Mouse (Mus musculus) liver, adult (tissue): ENCODE data around the gene Zkscan16.
A peak's percentile ranks its signal among the peaks of the same experiment; 100 is the strongest.

Experiments used
- GATA4 ChIP-seq: IDR thresholded peaks from 2 replicates; pipeline ENCODE4 v1.6.1; 2014; ENCODE audit warnings: mild to moderate bottlenecking, low read length; ENCODE audit not compliant: insufficient replicate concordance

The Zkscan16 gene

DNA sequence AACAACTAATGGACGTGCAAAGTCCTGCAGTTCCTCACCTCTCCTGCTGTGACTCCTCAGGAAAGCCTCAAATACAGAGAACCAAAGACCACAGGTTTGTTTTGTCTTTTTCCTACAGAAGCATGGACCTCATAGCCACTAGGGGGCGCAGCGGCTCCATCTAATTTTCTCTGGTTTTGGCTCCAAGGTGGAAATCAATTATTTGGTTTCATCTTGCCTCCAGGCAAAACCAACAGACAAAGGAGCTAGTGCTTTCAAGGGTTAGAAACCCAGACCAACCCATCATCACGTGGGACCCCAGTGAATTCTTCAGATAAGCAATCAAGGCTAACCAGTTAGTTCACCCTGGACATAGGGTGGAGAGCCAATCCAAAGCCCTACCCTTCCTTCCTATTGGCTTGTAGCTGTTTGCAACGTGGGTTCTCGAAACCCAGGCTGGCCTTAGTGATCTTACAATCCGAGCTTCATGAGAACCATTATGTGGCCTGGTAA, 41.8 kb downstream of the Zkscan16 start:
- TF ChIP-seq GATA4 = no peak

DNA sequence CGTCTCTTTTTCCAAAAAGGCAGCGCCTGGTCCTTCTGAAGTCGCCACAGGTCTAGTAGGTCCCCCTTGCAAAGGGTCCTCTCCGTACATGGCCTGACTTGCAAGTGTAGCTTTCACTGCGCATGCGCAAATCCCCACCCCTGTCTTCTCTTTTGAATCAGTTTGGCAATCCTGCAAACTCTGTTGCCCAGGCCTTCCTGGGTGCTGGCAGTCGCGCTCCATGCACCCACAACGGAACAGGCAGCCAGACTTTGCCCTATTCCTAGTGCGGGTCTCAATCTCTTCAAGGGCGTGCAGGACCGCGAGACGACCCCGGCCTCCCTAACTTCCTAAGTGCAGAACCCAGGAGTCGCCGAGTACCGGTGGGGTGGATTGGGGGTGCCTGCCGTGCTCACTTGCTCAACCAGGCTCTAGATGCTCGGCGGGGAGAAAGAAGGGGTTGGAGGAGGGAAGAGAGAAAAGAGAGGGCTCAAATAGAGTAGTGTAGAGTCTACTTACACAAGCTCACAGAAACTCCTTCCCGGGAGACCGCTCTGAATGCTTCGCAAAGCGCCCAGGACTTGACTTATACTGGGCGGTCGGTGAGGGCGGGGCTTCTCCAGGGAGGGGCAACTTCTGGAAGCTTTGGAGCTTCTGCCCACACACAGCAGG, 43.2 kb downstream of the Zkscan16 start, which contains the start of gene Ptgr1:
Ptgr1 (minus strand) TSS at position 580 of the 651 bp plus-strand sequence.
- TF ChIP-seq GATA4 = no peak

DNA sequence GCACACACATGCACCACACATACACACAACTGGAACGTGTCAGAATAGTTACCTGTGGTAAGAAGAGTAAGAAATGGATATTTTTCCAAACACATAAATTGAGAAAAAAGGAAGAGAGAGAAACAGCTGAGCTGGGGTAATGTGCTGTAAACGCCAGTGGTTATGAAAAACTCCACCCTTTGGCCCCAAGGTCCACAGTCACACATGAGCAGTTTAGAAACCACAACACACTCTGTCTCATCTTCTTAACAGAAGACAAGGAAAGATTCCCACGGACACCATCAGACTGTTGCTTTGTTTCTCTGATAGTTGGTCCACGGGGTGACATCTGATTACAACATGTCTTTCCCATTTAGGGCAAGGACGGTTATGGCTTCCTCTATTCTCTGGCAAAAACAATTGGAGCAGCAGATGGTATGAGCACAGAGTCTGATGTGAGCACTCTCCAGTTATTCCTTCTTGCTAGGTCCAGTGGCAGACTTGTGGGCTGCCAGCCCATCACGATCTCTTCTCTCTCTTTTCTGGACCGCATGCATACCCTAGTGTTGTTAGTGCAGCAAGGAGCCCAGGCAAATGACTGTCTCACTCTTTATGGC, 46.0 kb downstream of the Zkscan16 start:
- no peak for TF ChIP-seq GATA4

DNA sequence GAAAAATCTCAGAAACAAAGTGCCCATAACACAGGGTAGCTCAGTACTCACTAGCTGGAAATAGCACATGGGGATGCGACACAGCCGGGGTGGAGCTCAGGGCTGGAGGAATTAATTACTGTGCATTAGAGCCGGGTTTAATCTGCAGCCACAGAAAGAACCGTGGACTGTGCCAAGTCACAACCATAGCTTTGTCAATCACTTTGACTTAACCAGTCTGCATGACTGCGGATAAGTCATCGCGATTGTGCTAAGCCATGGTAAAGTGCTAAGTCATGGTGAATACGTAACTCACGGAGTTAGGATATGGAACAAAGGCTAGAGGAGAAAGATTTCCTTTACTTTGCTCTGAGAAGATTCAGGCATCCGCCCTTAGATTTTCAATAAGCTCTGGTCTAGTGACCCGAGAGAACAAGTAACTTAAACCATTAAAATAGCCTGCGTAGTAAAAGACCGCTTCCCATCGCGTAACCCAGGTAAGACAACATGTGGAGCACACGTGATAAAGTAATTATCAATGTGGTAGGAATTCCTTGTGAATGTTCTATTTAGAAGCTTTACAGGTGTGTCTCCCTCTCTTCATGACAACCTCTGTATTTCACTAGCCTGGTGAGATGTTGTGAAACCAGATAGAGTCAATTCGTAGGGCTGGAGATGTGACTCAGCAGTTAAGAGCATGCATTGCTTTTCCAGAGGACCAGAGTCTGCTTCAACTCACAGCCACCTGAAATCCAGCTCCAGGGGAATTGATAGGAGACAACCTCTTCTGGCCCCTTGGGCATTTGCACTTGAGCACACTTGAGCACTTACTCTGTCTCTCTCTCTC, 47.4 kb downstream of the Zkscan16 start:
- no peak for TF ChIP-seq GATA4

DNA sequence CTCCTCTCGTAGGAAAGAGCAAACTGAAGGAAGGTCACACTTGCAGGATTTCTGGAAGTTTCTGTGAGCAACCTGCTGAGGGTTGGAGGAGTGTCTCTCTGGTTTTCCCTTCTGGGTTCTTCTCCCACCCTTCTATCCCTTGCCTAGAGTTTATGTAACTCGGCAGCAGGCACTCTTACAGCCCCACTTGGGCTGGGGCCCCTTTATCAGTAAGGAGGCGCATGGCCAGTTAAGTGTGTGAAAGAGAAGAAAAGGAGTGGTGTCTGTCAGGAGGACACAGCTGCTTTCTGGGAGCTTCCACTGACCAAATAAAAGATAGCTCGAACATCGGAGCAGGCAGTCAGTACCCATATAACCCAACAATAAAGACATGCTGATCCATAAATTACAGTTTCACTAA, 48.8 kb downstream of the Zkscan16 start:
- TF ChIP-seq GATA4 = no peak

DNA sequence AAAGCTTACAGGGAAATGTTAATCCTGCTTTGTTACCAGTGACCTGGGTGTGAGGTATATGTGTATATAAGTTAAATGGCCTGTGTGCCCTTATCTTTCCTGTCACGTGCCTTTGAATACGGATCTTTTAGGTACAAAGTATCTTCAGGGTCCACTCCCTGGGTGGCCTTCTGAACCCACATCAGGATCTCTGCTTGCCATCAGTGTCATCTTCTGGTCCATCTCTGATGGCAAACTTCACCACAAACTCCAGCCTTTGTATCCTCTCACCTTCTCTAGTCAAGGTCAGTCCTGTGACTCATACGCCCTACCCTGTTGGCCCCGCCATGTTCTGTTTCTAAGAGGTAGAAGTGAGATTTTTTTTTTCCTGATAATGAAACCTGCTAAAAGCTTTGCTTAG, 51.3 kb downstream of the Zkscan16 start, which contains the start of gene Dnajc25:
Dnajc25 (plus strand) TSS at position 301 of the 400 bp plus-strand sequence.
- TF ChIP-seq GATA4 = no peak

DNA sequence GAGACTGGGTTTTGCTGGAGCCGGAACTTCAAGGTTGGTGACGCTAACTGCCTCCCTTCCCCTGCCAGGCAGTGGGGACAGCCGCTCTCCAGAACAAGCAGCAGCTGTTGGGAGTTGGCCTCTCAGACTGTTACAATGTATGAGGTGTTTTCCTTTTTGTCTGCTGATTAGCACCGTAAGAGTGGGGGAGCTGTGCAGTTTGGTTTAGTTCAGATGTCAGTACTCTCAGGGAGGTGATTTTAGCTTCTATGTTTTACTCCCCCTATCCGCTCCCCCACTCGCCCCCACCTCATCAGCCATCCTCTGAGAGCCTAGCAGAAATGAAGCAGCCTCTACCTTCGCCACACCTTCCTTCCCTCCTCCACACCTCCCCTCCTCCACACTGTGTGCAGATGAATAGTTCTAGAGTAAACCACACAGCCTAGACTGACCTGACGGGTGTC, 51.8 kb downstream of the Zkscan16 start:
- TF ChIP-seq GATA4 = no peak

DNA sequence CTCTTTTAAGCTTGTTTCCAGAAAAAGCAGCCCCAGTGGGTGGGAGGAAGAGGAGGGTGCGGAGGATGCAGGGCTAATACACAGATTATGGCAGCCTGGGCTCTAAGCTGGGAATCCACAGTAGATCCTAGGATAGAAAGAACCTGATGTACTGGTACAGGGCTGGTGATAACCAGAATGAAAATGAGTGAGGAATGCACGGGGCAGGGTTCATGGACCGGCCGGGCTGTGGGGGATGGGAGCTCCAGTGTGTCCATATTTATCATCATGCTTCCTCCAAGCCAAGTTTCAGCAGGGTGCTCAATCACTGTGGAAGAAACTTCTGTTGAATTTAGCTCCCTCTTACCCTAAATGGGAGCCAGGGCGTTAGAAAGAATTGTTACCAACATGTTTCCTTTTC, 53.7 kb downstream of the Zkscan16 start:
- no peak for TF ChIP-seq GATA4

DNA sequence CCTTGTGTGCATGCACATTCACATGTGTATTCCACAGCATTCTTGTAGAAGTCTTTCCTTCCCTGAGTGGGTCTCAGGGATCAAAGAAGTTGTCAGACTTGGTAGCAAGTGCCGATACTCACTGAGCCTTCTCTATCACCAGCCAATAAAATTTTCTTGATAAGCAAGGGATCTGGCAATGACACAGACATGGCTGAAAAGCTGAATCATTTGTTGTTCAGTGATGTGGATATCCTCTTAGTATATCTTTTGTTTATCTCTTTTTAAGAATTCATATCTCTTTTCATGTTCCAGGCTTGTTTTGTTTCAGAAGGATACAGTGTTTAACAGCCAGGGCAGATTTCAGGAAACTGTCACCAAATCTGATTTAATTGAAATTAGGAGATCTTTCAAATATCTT, 55.3 kb downstream of the Zkscan16 start:
- no peak for TF ChIP-seq GATA4

DNA sequence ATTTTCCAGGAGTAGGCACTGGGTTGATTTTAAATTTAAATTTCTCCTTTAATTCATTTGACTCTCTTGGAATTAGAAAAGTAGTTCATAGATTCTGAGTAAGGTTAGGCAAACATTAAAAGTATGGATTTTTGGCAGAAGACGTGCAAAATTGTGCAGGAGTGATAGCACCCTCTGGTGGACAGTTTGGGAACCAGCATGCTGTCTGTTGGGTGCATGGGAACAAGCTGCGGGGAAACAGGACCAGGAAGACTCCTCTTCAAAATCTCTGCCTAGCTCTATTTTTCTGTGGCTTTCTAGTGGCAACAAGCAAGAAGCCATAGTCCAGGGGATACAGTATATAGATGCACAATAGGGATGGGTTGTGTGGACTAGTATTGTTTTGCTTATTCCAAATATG, 56.3 kb downstream of the Zkscan16 start:
- no peak for TF ChIP-seq GATA4

DNA sequence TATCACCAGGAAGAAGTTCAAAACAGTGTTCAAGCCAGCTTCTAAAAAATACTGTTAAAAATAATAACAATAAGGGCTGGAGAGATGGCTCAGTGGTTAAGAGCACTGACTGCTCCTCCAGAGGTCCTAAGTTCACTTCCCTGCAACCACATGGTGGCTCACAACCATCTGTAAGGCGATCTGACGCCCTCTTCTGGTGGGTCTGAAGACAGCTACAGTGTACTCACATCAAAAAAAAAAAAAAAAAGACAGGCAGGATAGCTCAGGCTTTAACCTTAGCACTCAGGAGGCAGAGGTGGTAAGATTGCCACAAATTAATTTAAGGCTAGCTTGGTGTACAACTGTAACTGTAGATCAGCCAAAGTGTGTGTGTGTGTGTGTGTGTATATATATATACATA, 57.2 kb downstream of the Zkscan16 start:
- no peak for TF ChIP-seq GATA4

DNA sequence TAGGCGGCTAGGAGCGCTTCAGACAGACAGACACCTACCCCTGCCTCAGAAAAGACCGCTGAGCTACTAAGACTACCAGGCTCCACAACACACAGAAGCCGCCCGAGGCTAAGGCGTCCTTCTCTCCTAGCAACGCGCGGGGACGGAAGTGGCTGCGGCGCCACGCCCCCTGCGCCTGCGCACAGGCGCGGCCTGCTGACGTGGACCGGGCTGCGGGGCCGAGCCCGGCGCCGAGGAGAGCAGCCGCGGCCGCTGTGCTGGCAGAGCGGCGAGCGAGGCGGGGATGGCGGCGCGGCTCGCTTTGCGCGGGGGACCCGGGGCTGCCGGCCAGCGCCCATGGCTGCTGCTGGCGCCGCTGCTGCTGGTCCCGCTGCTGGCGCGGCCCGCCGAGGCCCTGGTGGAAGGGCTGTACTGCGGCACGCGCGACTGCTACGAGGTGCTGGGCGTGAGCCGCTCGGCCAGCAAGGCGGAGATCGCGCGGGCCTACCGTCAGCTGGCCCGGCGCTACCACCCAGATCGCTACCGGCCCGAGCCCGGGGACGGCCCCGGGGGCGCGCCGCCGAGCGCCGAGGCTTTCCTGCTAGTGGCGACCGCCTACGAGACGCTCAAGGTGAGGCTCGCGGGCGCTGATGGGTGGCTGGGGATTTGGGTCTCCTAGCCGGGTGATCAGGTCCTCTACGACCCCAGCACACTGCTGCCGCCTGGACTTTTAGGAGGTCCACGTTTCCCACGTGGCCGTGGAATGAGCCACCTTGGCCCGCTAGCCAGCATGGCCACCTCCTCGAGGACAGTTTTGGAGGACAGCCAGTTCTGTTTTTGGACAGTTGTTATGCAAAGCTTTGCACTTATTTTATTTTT, 59.7 kb downstream of the Zkscan16 start, which contains the start of gene Gm20503:
Gm20503 (plus strand) TSS at position 263 of the 858 bp plus-strand sequence.
- no peak for TF ChIP-seq GATA4

DNA sequence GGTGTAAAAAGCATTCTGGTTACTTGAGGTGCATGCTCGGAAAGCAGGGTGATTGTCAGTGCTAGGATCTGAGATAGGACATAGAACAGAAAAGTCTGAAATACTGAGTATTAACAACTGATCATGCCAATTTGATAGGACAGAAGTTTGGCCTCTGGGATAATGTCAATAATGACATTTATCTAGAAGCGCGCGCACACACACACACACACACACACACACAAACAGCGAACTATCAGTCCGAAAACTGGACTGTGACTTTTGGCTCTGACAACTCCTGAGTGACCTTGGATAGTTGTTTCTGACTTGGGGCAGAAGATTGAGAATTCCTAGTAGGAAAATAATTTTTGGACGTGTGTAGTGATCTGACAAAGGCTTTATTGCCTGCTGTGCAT, 60.4 kb downstream of the Zkscan16 start:
- TF ChIP-seq GATA4 = peak; percentile 83

DNA sequence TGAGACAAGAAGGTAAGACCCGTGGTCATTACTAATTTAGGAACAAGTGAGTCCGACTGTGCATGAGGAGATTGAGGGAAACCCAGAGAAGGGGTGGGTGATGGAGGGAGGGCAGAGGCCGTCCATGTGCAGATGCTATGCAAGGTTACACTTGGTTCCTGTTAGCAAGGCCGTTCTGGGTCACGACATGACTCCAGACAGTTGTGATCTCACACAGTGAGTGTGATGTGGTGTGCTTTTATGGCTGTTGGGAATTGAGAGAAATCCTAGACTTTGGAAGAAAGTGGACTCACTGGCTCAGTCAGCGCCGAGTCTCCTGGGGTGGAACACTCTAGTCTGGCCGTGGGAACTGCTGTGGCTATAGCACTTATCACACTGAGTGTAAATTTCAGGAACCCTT, 62.8 kb downstream of the Zkscan16 start:
- TF ChIP-seq GATA4 = no peak

DNA sequence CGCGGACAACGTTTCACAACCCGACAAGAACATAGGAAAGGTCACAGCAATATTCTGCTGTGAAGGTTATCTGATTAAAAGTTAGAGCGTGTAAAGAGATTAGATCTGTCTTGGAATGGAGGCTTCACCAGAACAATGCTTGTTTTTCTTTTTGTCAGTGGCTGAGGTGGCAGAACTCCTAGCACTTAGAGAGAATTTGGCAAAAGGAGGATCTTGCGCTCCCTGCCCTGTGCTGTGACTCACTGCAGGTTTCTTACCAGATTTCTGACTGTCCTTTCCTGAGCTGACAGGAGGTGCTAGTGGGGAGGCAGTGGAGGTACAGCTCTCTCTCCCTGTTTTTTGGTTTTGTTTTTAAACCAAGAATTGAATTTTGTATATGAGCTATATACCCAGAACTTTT, 63.6 kb downstream of the Zkscan16 start:
- no peak for TF ChIP-seq GATA4
